9 mouse cellular contexts compared by ENCODE assay signal in genomic region chr4:139220978-139221377, GRCm38 (mm10). TPM values are rescaled to one million over a fixed set of nuclear protein-coding genes. Genes with fewer than 3 reads are reported as not detected.
DNase-seq lines count a peak whose midpoint lies in the region; ATAC-seq and TF ChIP-seq lines count a peak whose summit lies in the region.
"Had no signal": no experiment of that assay in that cellular context is flagged by ENCODE, and none has a peak within 500 bp of the region (broad histone marks: within the 10 kb centered on the region; RNA-seq: fewer than 3 reads in every experiment).

No protein-coding gene starts in this region.

- H3K36me3 ChIP-seq in spleen, adult 2 months (ENCODE audit: control insufficient read depth, insufficient read depth, low read length) = peaks cover 6% of the 10 kb centered on the region
- no peaks in the 10 kb centered on the region for H3K36me3 ChIP-seq in stomach, postnatal 0 days (ENCODE audit: control insufficient read depth, insufficient read depth, low read length)

- no peak overlapping the region for H3K4me3 ChIP-seq in spleen, adult 2 months (ENCODE audit: extremely low read depth, insufficient read depth, insufficient read length)
- H3K4me3 ChIP-seq in cortical plate, adult 2 months (ENCODE audit: insufficient read depth, low read length) = no peak overlapping the region
- H3K4me3 ChIP-seq in stomach, postnatal 0 days (ENCODE audit: low read depth, low read length) = no peak overlapping the region
- H3K4me3 ChIP-seq: hindbrain, embryonic 10.5 days had no signal

- H3K9me3 ChIP-seq in stomach, postnatal 0 days (ENCODE audit: control insufficient read depth, low read length) = no peaks in the 10 kb centered on the region
- H3K9me3 ChIP-seq: hindbrain, embryonic 10.5 days had no signal

- H3K9ac ChIP-seq in stomach, postnatal 0 days (ENCODE audit: low read length) = no peak overlapping the region

- no peak for ATAC-seq in stomach, postnatal 0 days (ENCODE audit: low FRiP score, low TSS enrichment)

- H3K4me1 ChIP-seq in spleen, adult 2 months (ENCODE audit: control insufficient read depth, insufficient read depth, insufficient read length) = peaks cover 2% of the 10 kb centered on the region; the same call in 1 of the 2 replicates
- H3K4me1 ChIP-seq in cortical plate, adult 2 months (ENCODE audit: control insufficient read depth, insufficient read depth, low read length) = peaks cover 11% of the 10 kb centered on the region
- H3K4me1 ChIP-seq in stomach, postnatal 0 days (replicated peaks; ENCODE audit: control insufficient read depth, insufficient read depth) = peaks cover 2% of the 10 kb centered on the region; the same call in 1 of the 2 replicates

- no peak for TF ChIP-seq POLR2A in spleen, adult 2 months (IDR thresholded peaks at IDR 0.05; ENCODE audit: low read depth, low read length)
- TF ChIP-seq POLR2A in cortical plate, adult 2 months (IDR thresholded peaks at IDR 0.05; ENCODE audit: extremely low read depth, insufficient read depth, low read length) = no peak

- no peak for TF ChIP-seq EP300 in stomach, postnatal 0 days (optimal IDR thresholded peaks at IDR 0.05)

- WGBS in spleen, adult 2 months = 88% methylated on average over 4 of the region's 4 CpGs
- WGBS in stomach, postnatal 0 days = 89% methylated on average over 4 of the region's 4 CpGs

- no peak overlapping the region for H3K27ac ChIP-seq in spleen, adult 2 months (ENCODE audit: insufficient read depth, low read length)
- no peak overlapping the region for H3K27ac ChIP-seq in cortical plate, adult 2 months (ENCODE audit: insufficient read depth, low read length)
- no peak overlapping the region for H3K27ac ChIP-seq in stomach, postnatal 0 days (replicated peaks)
- H3K27ac ChIP-seq: hindbrain, embryonic 10.5 days had no signal

- intact Hi-C loops in heart, postnatal 36 days (cut with DNase I) = no loop called here

- no peak overlapping the region for H3K4me2 ChIP-seq in stomach, postnatal 0 days (replicated peaks; ENCODE audit: low read depth)

- peak; percentile 55 to 68 for DNase-seq in heart, postnatal 36 days
- DNase-seq in heart, adult 11 months = no peak
- peak in 1 of 2 experiments; percentile 52 for DNase-seq in spleen, adult 2 months (ENCODE audit: low read depth in 1 of 2, low spot score in 2 of 2)
- DNase-seq in spleen, adult 12 weeks (ENCODE audit: low spot score) = no peak
- peak; percentile 47 for DNase-seq in stomach, postnatal 0 days (ENCODE audit: low spot score)
- no peak for DNase-seq in yolk sac, embryonic 10.5 days (ENCODE audit: low spot score)
- no peak for DNase-seq in left cerebral cortex, adult 9 months (ENCODE audit: low spot score in 2 of 2)

- no peaks in the 10 kb centered on the region for H3K27me3 ChIP-seq in spleen, adult 2 months (ENCODE audit: control insufficient read depth, insufficient read depth, low read length)
- no peaks in the 10 kb centered on the region for H3K27me3 ChIP-seq in stomach, postnatal 0 days (ENCODE audit: control insufficient read depth, insufficient read depth, low read length)

- TF ChIP-seq CTCF in spleen, adult 2 months (IDR thresholded peaks at IDR 0.05; ENCODE audit: extremely low read depth, insufficient read depth, insufficient read length, insufficient replicate concordance) = peak; percentile 29; the same call in 1 of the 2 replicates
- TF ChIP-seq CTCF in cortical plate, adult 2 months (IDR thresholded peaks at IDR 0.05; ENCODE audit: extremely low read depth, insufficient read depth, low read length) = peak; percentile 25; the same call in 1 of the 2 replicates
- TF ChIP-seq CTCF in stomach, postnatal 0 days (IDR thresholded peaks at IDR 0.05; ENCODE audit: low read depth) = peak; percentile 74

RNA-seq across cellular contexts. Expression of gene Capzb, which starts 28.3 kb away (rescaled TPM):
- total RNA-seq in heart, postnatal 36 days (2021) = 100 to 1,000 TPM; 393 to 443 TPM
- polyA plus RNA-seq in spleen, adult 2 months (2012; rRNA removed) = 130 and 160 TPM in 2 replicates
- 229 and 234 TPM in 2 replicates for polyA plus RNA-seq in cortical plate, adult 2 months (2012; rRNA removed)
- 341 and 344 TPM in 2 replicates for polyA plus RNA-seq in stomach, postnatal 0 days (2015; fragmentation: Nextera tagmentation; extraction: Ambion mirVana)

Comparison
In these comparisons a context has a peak if more than half of its experiments do, and no peak if none do; other contexts are left out.
1. DNase-seq: peak in heart, postnatal 36 days (2 of 2) and stomach, postnatal 0 days (single experiment); none in heart, adult 11 months (single experiment), spleen, adult 12 weeks (single experiment), yolk sac, embryonic 10.5 days (single experiment) and left cerebral cortex, adult 9 months (0 of 2).
2. Peak in every context shown above with its lines, with median percentiles within 50 percentile points of each other: CTCF ChIP-seq.